In genomic region chr9:60989670-60990391, GRCm38 (mm10) we compare ENCODE assay signal across 9 mouse cellular contexts.
DNase-seq lines count a peak whose midpoint lies in the region; ATAC-seq and TF ChIP-seq lines count a peak whose summit lies in the region.
"Had no signal": no experiment of that assay in that cellular context is flagged by ENCODE, and none has a peak within 500 bp of the region (broad histone marks: within the 10 kb centered on the region; RNA-seq: fewer than 3 reads in every experiment).

No protein-coding gene starts in this region.

- 37% methylated on average over 13 of the region's 13 CpGs for whole genome bisulfite sequencing in heart, embryonic 13.5 days

- no peak overlapping the region for H3K9ac ChIP-seq in heart, embryonic 13.5 days
- H3K9ac ChIP-seq: midbrain, embryonic 12.5 days had no signal

- H3K4me2 ChIP-seq in heart, embryonic 13.5 days: peak overlapping the region; percentile 44
- H3K4me2 ChIP-seq: midbrain, embryonic 12.5 days had no signal

- H3K36me3 ChIP-seq in heart, embryonic 13.5 days: no peaks in the 10 kb centered on the region
- H3K36me3 ChIP-seq: midbrain, embryonic 12.5 days had no signal

- peak; percentile 30 for DNase-seq in gastrocnemius, adult 2 months
- no peak for DNase-seq in gastrocnemius, postnatal 36 days
- DNase-seq in right cerebral cortex, postnatal 4 days: peak; percentile 38
- DNase-seq in right cerebral cortex, adult 18-20 months: no peak
- DNase-seq in layer of hippocampus, postnatal 10 days (ENCODE audit: low spot score in 2 of 2): no peak
- no peak for DNase-seq in thymus, postnatal 14 days
- no peak for DNase-seq in spleen, adult 18-20 months

- no peak for ATAC-seq in heart, embryonic 13.5 days (ENCODE audit: extremely low read depth, insufficient number of reproducible peaks, low FRiP score, low TSS enrichment)

- TF ChIP-seq CTCF in gastrocnemius, adult 2 months (IDR thresholded peaks at IDR 0.05): no peak

- intact Hi-C loops in gastrocnemius, adult 2 months (cut with DNase I): no loop called here
- intact Hi-C loops in gastrocnemius, postnatal 36 days (cut with DNase I): no loop called here

- 0 out of 2 replicates have a peak, but pooled peaks cover 13% of the 10 kb centered on the region for H3K27me3 ChIP-seq in heart, embryonic 13.5 days (replicated peaks)

- H3K4me1 ChIP-seq in heart, embryonic 13.5 days: peaks cover 14% of the 10 kb centered on the region
- H3K4me1 ChIP-seq: midbrain, embryonic 12.5 days had no signal

- H3K27ac ChIP-seq in gastrocnemius, adult 2 months: no peak overlapping the region
- 0 out of 2 replicates have a peak overlapping the region, but pooled peaks have one; percentile 9 for H3K27ac ChIP-seq in heart, embryonic 13.5 days (replicated peaks)
- H3K27ac ChIP-seq: midbrain, embryonic 12.5 days had no signal

- no peaks in the 10 kb centered on the region for H3K9me3 ChIP-seq in heart, embryonic 13.5 days
- H3K9me3 ChIP-seq: midbrain, embryonic 12.5 days had no signal

- H3K4me3 ChIP-seq in gastrocnemius, adult 2 months: no peak overlapping the region
- 0 out of 2 replicates have a peak overlapping the region, but pooled peaks have one; percentile 14 for H3K4me3 ChIP-seq in heart, embryonic 13.5 days
- H3K4me3 ChIP-seq: midbrain, embryonic 12.5 days had no signal

Comparison
In these comparisons a context has a peak if more than half of its experiments do, and no peak if none do; other contexts are left out.
1. DNase-seq: peak in gastrocnemius, adult 2 months (single experiment) and right cerebral cortex, postnatal 4 days (single experiment); none in gastrocnemius, postnatal 36 days (0 of 2), right cerebral cortex, adult 18-20 months (single experiment), layer of hippocampus, postnatal 10 days (0 of 2), thymus, postnatal 14 days (single experiment) and spleen, adult 18-20 months (0 of 2).